Mouse (Mus musculus): Measurements from ENCODE around the gene Cmip.

The Cmip gene

DNA sequence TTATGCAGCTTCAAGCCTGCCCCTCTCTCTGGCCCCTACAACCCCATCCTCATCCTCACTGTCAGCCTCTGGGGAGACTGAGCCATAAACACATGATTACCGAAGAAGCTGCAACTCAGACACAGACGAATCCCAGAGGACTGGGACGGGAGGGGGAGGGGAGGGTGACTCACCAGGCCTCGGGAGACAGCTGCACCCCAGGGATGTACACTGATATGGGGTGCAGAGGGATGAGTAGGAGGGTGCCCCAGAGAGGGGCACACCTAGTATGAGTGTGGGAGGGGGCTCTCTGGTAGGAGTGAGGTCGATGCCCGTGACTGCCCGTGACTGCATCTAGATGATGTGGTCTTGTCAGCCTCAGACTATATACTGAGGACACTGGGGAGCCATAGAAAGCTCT, 121.8 kb downstream of the Cmip start:
- no peak for DNase-seq (ENCODE audit: low spot score)

DNA sequence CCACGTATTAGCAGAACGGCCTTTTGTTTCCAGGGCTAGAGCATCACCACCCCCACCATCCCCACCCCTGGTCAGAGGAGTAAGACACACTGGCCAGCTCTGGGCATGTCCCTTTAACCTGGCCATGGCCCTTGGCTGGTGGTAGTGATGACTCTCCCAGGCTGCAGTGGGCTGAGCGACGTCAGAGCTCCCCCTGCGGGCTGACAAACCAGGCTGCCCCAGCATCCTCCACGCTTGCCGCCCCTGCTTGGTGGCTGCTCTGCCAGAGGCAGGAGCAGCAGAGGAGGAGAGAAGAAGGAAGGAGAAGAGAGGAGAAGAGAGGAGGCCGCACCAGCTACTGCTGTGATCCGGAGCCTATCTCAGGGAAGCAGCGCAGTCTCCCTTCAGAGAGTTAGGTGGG, 122.3 kb downstream of the Cmip start:
- DNase-seq (ENCODE audit: low spot score): peak; percentile 42

DNA sequence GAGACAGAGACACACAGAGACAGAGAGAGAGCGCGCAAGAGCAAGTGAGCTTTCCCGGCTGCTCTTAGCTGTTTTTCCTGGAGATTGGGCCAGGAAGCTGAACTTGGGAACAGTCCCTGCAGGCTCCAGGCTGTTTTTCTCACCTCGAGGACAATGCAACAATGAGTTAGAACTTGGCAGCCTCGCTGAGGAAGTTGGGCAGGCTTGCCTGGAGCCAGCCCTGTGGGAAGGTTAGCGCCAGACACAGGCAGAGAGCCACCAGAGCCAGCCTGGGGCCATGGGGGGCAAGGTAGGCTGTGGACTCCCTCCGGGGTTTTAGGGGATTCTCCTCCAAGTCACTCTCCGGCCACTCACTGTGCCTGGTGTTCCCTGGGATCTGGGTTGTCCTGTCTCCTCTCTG, 123.9 kb downstream of the Cmip start:
- DNase-seq (ENCODE audit: low spot score): peak; percentile 50

DNA sequence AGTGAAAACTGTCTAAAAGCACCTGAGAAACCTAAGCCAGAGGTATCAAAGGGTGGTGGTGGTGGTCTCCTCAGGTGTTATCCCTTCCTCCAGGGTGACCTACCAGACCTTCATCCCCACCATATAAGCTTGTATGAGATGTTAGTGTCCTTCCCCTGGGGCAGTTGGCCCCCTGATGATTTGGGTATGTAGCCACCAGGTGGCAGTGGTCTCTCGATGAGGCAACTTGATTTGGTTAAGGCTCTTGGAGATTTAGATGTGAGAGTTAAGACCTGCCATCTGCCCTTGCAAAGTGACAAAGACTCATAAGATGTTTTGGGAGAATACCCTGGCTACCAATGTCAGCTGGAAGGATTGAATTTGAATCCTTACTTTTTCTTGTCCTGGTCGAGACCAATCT, 129.3 kb downstream of the Cmip start:
- no peak for DNase-seq (ENCODE audit: low spot score)

DNA sequence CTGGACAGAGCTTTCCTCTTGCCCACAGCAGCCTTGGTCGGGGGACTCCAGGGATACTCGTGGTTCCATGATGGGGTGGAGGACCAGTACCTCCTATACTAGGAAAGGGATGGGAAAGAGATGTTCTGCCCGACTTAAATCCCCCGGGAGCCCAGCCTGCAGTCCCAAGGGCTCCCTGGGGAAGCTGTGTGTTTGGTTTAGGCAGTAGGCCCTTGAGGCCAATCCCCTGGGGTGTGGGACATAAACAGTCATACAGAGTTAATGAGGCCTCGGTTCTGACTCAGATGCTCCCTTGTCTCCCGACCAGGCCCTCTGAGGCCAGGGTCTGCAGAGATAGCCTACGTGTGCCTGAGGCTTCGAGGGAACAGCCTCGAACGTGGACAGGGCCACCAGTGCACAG, 130.8 kb downstream of the Cmip start:
- no peak for DNase-seq (ENCODE audit: low spot score)

DNA sequence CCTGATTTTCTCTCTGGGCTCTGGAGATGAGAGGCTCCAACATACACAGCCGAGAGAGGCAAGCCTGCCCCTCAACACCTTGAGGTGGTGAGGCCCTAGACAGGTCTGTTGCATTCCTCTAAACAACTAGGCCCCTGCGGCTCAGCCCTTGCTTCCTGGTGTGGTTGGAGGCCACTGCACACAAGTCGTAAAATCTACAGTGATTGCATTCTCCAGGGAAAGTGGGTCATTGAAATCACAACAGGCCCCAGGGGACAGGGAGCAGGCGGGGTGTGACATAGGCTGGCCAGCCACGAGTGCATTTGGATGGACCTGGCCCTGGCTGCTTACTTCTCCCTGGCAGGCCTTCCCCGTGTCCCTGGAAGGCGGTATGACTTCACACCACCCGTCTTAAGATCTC, 131.5 kb downstream of the Cmip start:
- no peak for DNase-seq (ENCODE audit: low spot score)

DNA sequence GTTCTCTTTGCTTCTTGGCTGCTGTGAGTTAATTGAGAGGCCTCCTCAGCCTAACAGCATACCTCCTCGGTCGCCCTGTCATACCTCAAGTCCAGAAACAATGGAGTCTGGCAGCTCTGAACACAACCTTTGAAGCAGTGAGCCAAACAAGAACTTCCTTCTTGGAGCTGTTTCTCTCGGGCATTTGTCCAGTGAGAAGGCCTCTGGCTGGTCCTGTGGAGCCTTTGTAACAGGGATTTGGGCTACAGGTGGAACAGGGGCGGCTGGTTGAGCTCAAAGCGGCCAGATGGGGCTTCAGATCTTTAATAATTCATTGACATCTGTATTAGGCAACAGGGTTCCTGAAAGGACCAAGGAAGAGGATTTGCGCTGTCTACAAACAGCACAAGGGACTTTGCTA, 137.0 kb downstream of the Cmip start:
- DNase-seq (ENCODE audit: low spot score): no peak

DNA sequence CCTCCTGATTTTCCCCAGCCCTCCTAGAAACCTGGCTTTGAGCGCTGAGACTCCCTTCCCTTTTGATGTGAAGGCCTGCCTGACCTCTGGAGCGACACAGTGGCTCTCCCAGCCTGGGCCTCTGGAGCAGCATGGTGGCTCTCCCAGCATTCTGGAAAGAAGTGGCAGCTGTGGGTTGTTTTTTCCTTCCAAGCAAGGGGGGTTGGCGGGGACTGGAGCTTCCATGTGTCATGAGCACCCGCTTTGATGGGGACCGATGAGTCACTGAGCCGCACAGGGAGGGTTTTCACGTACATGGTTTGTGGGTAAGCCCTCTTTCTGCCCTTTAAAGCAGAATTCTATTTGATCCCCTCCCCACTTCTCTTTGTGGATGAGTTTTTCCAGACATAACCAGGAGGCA, 138.2 kb downstream of the Cmip start:
- DNase-seq (ENCODE audit: low spot score): no peak

DNA sequence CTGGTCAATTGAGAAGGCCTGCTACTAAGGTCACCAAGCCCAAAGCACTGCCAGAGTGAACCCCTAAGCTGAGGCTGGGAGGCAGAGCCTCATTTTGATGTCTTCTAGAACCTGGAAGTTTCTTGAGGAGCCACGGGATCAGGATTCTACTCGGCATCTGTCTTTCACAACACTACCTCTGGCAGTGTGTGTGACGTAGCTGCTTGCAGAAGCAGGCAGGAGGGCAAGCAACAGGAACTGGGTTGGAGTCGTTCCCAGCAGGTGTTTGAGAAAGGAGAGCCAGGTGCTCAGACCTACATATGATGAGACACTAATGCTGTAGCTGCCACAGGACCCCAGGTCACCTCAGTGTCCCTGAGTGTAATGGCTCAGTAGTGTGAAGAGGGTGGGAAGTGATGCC, 140.0 kb downstream of the Cmip start:
- DNase-seq (ENCODE audit: low spot score): no peak

DNA sequence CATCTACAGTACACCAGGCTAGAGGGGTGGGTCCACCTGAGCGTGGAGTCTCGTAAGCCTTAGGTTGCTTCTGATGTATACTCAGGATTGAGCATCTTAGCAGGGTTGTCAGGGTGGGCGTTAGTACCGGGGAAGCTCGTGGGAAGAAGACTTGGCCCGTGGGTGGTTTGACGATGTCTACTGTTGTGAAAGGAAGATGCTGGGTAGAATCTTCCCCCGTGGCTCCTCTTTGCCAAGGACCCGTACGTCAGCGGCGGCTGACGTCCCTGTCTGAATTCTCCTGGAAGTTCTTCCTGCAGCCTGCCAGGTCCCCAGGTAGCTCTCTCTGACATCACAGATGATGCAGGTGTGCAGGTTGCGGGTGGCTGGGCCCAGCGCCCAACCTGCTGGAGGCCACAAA, 140.9 kb downstream of the Cmip start:
- no peak for DNase-seq (ENCODE audit: low spot score)

DNA sequence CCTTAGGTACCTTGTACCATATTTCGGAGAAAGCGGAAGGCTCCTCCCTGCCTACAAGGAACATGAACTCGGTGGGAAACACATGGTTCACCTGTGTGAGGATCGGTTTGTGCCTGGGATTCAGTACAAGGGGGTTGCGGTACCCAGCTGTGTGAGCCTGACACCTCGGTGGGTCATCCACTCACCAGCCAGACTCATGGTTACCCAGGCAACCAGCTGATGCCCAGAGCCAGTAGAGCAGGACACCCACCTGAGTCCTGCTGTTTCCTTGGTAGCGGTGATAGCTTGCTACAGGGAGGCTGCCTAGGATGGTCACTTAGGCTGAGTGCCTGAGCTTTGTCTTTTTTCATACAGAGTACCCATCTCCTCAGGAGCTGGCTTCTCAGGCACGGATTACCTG, 142.4 kb downstream of the Cmip start:
- DNase-seq (ENCODE audit: low spot score): no peak

DNA sequence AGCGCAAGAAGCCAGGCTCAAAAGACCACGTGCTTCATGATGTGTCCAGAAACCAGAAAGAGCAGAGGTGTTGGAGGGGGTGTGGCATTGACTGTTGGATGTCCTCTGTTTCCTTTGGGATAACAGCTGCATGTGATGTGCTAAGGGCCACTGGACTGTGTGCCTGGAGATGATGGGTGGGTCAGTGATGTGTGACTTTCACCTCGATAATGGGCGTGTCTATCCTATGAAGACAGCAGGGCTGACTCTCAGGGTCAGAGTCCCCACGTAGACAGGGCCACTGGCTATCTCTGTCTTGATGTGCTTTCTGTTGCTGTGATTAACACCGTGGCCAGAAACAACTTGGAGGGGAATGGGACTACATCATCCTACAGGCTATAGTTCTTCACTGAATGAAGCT, 144.0 kb downstream of the Cmip start:
- DNase-seq (ENCODE audit: low spot score): no peak

DNA sequence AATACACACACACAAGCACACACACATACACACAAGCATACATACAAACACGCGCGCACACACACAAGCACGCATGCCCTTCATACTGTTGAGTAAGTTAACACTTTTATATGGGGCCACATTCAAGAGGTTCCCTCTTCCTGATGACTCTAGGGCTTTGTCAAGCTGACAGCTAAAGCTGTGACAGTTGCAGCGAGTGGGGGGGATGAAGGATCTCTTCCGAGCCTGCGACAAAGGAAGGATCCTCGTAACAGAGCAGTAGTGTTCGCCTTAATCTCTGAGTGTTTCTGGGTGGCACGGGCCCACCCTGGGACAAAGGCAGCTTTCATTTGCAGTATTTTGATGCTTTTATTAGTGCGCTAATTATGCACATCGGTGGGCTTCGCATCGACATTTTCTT, 145.0 kb downstream of the Cmip start:
- DNase-seq (ENCODE audit: low spot score): no peak

DNA sequence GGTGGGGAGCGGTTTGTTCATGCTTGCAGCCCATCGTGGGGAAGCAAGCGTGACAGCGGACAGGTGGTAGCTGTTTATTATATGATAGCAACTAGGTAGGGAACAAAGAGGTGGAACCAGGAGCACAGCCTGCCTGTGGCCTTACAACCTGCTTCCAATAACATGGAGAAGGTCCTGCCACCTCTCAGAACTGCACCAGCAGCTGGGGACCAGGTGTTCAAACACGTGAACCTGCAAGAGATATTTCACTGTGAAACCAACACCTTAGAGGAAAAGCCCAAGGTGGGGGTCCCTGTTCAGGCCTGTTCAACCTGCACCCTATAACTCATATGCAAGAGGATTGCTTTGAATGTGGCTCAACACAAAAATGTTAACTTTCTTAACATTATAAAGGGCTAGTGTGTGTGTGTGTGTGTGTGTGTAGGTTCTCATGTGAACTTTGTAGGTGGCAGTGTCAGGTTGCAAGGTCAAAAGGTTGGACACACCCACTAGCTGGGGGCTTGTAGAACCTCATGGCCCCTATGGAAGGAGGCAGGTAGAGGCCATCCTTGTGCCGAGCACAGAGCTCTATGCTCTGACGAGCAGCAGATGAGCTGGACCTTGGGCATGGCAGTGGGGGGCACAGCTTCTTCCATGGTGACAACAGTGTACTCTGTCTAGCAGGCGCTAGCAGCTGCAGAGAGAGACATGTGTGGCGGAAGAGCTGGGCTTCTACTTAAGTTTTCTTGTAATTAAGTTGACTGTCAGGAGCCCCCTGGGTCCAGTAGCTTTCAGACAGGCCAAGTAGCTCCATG, 146.2 kb downstream of the Cmip start:
- no peak for DNase-seq (ENCODE audit: low spot score)

DNA sequence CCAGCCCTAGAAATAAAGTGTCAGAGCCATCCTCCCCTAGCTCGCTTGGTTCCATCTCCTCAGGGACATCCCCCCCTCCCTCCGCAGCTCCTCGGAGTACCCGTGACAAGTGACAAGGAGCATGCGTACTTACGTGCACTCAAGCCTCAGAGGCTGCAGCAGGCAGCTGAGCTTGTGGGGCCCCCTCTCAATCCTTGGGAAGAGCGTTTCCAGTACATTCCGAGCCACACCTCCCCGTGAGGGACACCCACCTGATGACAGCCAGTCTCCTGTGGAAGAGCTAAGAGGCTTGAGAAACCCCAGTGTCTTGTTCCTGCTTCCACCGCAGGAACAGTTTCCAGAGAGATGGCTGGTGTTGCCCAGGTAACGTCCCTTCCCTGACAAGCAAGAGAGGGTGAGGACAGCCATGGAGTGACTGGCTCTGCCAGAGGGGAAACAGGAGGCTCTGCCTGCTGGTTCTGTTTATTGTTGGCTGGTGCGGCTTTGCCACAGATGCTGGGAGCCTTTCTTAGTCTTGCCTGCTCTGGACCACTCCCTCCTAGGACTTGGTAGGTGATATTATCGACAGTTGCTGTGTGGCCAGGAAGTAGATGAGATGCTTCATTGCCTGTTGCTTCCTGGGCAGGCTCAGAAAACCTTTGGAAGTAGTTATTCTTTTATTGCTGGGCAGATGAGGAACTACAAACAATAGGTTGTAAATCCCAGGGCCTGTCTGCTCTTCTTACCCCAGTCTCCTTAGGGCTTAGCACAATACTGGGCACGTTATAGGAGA, 147.0 kb downstream of the Cmip start:
- no peak for DNase-seq (ENCODE audit: low spot score)

DNA sequence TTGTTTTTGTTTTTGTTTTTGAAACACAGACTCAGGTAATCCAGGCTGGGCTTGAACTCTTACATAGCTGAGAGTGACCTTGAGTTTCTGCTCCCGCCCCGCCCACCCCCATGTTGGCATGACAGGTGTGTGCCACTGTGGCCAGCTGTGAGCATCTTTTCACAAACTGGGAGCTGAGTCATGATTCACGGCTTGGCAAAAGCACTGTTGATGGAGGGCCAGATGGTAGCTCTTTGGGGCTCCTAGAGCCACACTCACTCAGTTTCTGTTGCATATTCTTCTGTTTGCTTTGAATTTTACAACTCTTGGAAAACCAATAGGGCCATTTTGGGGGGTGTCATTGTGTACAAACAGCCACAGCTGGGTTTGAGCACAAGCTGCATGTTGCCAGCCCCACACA, 149.2 kb downstream of the Cmip start:
- no peak for DNase-seq (ENCODE audit: low spot score)

DNA sequence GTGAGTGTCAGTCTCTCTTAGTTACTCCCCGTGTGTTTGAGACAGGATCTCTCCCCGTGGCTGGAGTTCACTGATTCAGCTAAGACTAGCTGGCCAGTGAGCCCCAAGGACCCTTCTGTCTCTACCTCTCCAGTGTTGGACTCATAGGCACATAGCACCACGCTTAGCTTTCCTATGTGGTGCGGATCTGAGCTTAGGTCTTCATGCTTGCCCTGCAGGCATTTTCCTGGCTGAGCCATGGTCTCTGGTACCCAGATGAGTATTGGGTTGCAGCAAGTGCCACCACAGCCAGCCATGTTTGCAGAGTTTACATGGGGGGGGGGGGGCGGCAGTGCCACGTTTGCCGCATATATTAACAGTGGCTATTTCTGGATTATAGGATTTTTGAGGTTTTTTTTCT, 151.8 kb downstream of the Cmip start:
- no peak for DNase-seq (ENCODE audit: low spot score)

DNA sequence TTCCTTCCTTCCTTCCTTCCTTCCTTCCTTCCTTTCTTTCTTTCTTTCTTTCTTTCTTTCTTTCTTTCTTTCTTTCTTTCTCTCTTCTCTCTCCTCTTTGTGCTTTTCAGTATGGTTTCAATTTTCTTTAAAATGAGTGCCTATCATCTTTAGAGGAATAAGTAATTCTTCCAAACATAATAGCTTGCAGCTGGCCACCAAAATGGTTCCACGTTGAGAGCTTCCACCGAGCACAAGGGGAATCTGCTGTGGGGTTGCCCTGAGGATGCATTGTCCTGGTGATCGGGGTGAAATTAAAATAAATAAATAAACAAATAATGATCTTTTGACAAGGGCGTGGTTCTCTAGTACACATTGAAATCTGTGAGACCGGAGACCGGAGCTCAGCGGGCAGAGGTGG, 152.2 kb downstream of the Cmip start:
- no peak for DNase-seq (ENCODE audit: low spot score)

DNA sequence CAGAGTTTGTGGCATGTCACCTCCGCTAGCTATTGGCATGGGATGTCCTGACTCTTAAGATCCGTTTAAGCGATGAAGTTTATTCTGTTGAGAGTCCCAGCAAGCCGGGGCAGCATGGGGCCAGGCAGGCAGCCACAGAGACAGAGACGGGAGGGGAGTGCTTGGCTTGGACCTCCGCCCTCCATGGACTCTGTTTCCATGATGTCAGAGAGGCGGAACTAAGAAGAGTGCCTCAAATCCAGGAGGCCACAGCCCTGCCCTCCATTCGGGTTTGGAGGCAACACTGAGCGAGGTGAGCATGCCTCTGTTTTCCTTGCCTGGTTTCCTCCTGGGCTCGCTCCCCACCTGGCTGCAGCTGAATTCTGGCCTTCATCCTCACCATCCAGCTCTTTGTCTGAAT, 153.5 kb downstream of the Cmip start:
- DNase-seq (ENCODE audit: low spot score): no peak

DNA sequence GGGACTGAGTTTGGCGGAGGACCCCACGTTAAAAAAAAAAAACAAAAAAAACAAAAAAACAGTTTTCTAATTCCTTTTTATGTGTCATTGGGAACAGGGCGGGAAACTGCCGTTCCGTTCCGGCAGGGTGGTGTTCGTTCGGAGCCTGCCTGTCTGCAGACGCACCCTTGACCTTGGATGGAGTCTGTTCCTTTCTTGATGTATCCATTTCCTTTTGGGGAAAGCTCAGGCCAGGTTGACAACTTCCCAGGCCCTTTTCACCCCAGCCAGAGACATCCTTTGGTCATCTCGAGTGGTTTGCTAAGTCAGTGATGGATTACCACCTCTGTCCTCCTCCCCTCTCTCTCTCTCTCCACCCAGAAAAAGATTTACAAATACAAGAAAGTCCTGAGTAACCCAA, 154.0 kb downstream of the Cmip start:
- no peak for DNase-seq (ENCODE audit: low spot score)

DNA sequence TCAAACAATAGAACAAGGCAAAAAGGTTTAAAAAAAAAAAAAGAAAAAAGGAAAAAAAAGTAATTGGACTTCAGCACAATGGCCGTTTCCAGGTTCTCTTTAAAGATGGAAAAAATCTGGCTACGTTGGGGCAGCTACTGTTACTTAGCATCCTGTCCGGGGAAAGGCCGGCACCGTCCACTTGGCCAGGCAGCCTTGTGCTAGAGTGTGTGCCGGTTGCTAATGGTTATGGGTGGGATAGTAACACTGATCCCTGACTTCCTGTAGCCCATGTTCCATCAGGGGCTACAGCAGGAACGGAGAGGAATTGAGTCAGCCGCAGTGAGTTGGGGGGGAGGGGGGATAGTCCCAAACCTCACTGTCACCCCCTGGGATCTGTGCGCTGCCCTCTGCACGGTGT, 155.4 kb downstream of the Cmip start:
- no peak for DNase-seq (ENCODE audit: low spot score)

DNA sequence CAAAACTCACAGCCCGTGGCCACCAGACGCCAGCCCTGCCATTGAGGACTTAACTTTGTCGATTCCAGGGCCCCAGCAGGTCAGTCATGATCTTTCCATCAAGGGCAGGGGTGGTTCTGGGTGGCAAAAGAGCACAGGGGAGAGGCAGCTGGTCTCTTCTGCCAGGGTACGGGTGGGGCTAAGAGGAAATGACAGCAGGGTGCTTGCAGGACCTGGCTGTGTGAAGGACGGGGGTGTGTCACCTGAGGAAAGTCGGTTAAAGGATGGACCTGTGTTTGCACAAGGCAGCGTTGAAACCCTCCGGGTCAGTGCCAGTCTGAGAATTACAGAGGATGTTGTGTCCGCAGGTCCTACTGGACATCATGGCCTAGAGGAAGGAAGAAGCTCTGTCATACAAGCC, 161.0 kb downstream of the Cmip start:
- DNase-seq (ENCODE audit: low spot score): no peak

DNA sequence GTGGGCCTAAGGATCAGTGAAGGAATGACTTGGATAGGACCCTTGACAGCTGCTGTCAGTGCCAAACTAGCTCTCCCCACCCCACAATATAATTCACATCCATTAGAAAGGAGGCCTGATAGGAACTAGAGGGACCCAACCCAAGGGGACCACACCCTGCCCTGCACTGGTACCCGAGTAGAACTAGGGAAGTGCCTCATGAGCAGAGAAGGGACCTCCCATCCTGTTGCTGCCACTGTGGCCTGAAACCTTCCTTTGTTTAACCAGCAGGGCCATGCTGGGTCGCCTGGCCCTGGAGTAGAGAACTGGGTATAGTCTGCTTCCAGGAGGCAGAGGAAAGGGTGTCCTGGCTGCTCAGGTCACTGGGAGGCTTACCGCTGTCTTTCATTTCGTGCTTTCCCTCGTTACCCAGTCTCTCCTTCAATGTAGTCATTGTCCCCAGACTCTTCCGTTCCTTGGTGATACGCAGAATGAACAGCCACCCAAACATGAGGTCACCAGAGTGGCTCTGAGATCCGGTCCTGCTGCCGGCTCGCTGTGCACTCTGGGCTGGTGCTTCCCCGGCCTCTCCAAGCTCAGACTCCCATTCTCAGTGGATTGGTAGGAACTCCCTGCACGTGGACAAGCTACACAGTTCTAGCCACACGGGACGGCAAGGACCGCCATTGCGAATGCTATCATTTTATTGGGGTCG, 164.1 kb downstream of the Cmip start:
- no peak for DNase-seq (ENCODE audit: low spot score)
